In genomic region chr12:81188423-81188822, GRCm38 (mm10) we compare ENCODE assay signal across 20 mouse cellular contexts.
"Had no signal": no experiment of that assay in that cellular context is flagged by ENCODE, and none has a peak within 500 bp of the region (broad histone marks: within the 10 kb centered on the region; RNA-seq: fewer than 3 reads in every experiment).

No protein-coding gene starts in this region.

- H3K4me3 ChIP-seq: kidney, embryonic 15.5 days; limb, embryonic 12.5 days; limb, embryonic 15.5 days; megakaryocyte, embryonic 14.5 days; midbrain, embryonic 10.5 days; midbrain, embryonic 13.5 days; myocyte had no signal

- H3K4me2 ChIP-seq: kidney, embryonic 15.5 days; limb, embryonic 12.5 days; limb, embryonic 15.5 days; lung, embryonic 14.5 days; midbrain, embryonic 13.5 days had no signal

- ATAC-seq: hindbrain, postnatal 0 days; inflammation-experienced regulatory T-cells, adult 6 months; lung, postnatal 0 days; midbrain, embryonic 13.5 days; midbrain, embryonic 16.5 days had no signal

- DNase-seq: kidney, adult 11 months; kidney, postnatal 14 days; kidney, postnatal 4 days; left cerebral cortex, postnatal 4 days; lung, embryonic 14.5 days; right cerebral cortex, postnatal 4 days; thymus, adult 18-20 months; thymus, postnatal 36 days had no signal

- H3K36me3 ChIP-seq: kidney, embryonic 15.5 days; limb, embryonic 12.5 days; limb, embryonic 15.5 days had no signal

- H3K27ac ChIP-seq: hindbrain, postnatal 0 days; kidney, embryonic 15.5 days; limb, embryonic 12.5 days; limb, embryonic 15.5 days; midbrain, embryonic 10.5 days; midbrain, embryonic 13.5 days; stomach, postnatal 0 days had no signal

- H3K9me3 ChIP-seq: kidney, embryonic 15.5 days; limb, embryonic 12.5 days; limb, embryonic 15.5 days; megakaryocyte, embryonic 14.5 days; midbrain, embryonic 10.5 days; midbrain, embryonic 13.5 days had no signal

- H3K27me3 ChIP-seq: kidney, embryonic 15.5 days; limb, embryonic 12.5 days; limb, embryonic 15.5 days; midbrain, embryonic 13.5 days had no signal

- H3K9ac ChIP-seq: kidney, embryonic 15.5 days; limb, embryonic 12.5 days; limb, embryonic 15.5 days; lung, embryonic 14.5 days; midbrain, embryonic 13.5 days had no signal

- H3K4me1 ChIP-seq: kidney, embryonic 15.5 days; limb, embryonic 12.5 days; limb, embryonic 15.5 days; midbrain, embryonic 10.5 days; midbrain, embryonic 13.5 days had no signal
